Mouse (Mus musculus) ovary, postnatal 14 days (tissue): ENCODE results near the gene Slc18b1.

Source experiments
- DNase-seq: peaks from one replicate; pipeline ENCODE4 v3.0.0; 2022; ENCODE audit warnings: low spot score

The Slc18b1 gene

DNA sequence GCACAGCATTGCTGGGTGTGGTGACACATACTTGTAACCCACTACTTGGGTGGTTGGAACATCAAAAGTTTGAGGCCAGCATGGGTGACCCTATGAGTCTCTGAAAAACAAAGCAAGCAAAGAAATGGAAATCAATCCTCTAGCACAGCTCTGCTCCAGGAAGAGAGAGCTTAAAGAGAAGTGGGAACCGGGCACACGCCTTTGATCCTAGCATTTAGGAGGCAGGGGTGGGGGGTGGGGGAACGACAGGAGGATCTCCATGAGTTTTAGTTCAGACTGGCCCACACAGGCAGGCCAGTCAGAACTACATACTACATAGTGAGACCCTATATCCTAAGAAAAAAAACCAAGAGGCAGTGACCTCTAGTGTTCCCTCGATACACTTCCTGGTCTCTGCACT lies 9.4 kb downstream of the Slc18b1 start:
- DNase-seq, result no peak

DNA sequence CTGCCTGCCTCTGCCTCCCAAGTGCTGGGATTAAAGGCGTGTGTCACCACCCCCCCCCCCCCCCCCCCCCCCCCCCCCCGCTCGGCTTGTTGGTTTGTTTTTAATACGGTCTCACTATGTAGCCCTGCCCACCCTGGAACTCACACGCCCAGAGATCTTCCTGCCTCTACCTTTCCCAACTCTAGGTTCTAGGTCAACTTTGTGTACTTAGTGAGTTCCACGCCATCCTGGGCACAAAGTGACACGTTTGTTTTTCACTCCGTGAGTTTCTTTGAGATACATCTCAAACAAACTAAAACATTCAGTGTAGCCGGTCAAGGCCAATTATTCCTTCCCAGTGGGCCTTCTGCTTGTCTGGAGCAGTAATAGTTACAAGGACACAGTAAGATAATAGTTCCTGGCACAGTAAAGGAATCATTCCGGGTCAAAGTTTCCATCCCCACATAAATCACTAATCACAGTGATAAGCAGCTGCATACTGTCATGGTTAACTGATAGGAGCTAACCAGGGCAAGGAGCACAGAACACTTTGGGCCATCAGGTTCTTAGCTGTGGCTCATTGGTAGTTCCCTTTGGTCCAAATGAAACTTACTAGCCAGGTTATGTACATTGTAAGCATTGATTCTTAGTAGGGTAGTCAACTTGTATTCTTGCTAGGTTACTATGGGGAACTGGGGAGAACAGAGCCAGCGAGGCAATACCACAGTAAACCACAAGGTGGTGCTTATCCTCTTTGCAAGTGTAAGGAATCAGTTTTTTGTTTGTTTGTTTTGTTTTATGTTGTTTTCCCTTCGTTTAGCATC lies 15.1 kb downstream of the Slc18b1 start:
- peak; percentile 68 for DNase-seq

DNA sequence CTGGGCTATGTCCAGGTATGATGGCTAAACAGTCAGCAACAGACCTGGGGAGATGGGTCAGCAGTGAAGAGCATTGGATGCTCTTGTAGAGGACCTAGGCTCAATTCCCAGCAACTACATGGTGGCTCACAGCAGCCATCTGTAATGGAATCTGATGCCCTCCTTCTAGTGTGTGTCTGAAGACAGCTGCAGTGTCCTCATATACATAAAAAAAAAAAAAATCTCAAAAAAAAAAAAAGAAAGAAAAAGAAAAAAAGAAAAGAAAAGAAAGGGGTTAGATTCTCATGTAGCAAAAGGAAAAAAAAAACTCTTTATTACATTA lies 15.6 kb downstream of the Slc18b1 start:
- DNase-seq, result no peak

DNA sequence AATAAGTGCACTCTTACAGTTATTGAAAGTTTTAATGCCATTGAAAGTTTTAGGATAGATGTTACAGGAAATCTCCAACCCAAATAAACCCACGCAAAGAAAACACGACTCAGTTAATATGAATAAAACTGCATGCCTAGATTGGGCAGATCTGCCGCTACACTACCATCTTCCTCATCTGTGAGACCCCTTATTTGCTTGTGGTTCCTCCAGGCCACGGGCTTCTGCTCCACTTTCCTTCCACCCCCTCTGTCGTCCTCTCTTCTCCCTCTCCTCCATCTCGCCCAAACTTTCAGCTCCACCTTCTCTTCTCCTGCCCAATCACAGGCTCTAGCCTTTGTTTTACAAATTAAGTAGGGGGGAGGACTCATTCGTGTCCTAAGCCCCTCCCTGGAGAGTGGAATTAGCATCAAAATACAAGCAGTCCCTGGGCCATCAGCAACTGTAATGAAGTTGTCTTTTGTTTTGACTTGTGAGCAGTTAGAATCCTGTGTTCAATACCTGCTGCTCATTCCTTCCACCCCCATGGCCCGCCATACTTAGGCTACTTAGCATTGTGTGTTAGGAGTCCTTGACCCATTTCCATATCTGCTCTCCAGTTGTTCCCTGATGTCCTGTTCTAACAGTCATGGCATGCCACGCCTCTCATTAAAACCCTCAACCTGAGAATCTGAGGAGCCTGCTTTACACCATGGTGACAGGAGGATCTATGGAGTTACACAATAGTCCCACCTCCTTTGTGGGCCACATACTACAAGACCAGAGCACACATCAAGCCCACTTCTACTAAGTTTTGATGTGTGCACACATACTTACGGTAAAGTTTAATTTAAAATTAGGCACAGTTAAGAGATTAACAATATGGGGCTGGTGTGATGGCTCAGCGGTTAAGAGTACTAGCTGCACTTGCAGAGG lies 16.3 kb downstream of the Slc18b1 start:
- no peak for DNase-seq

DNA sequence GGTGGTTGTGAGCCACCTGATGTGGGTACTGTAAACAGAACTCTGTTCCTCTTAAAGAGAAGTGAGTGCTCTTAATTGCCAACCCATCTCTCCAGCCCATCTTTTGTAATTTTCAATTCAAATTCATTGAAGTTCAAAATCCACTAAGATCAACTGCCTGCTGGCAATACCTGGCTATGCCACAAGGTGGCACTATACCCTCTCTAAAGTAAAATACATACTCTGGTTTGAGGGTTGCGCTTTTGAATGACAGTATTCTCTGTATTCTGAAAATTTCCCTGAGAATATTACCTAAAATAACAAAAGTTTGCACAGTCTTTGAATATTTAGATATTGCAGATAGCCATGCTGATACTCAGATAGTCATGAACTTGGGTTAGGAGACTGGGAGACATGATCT lies 18.4 kb downstream of the Slc18b1 start:
- DNase-seq, result peak; percentile 71

DNA sequence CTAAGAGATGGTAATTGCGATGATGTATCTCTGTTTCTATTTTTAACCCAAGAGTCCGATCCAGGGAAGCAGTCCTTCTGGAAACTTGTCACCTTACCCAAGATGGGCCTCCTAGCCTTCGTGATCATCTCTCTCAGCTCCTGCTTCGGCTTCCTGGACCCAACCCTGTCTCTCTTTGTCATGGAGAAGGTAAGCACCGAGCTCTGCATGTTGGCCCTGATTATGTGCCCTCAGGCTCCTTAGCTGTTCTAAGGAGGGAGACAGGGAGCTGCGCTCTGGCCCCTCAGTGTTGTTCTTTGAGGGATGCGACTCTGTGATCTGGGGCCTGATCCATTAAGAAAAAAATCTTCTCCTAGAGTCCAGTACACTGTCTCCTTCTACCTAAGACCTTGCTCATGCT lies 19.5 kb downstream of the Slc18b1 start:
- DNase-seq, result no peak

DNA sequence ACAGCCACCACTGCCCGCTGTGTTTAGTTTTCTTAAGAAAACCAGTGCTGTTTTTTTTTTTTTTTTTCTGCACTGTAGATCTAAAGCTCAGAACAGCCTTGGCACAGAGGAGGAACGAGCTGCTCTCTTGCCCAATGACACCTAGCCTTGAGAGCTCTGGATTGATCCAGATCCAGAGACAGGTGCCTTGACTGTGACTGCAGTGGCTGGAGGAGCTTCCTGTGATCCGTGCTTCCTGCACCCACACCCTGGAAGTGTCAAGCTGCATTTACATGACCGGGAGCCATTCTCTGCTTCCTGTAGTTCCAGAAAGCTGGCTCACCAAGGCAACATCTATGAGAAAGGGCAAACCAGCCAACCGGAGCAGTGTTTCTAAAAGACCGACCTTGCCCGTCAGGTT lies 29.7 kb downstream of the Slc18b1 start:
- no peak for DNase-seq

DNA sequence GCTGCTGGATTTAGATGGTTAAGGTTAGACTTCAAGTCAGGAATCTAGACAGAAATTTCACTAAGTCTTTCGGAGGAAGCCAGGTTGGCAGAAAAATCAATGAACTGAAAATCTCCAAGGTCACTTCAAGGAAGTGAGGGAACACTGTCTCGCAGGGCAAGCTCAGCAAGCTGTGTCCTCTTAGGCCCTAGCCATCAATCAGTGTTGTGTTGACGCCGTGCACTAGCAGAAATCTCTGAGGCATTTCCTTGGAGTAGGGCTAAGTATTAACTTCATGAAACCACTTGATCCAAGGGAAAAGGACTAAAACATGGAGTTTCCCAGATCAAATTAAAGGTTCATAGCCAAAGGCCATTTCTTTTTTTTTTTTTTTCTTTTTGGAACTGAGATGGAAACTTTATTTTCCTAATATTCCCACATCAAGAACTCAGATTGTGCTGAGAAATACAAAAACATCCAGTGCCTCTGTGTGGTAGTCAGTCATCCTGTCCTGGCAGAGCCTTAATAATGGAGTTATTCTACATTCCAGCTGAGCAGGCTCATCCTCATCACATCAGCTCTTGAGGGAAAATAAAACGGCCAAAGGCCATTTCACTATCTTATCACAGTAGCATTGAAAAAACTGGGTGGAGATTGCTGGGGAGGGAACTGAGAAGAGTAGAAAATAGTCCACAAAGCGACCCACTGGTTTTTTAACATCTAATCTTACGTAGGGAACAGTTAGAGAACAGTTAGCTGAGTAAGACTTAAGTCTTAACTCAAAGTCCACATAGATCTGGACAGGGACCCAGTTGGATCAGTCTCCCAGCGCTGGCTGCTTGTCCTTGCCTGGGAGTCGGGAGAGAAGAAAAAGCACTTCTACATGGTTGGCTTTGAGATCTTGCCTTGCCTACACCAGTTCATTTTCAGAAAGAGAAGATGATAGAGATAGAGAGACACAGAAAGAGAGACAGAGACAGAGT lies 39.5 kb downstream of the Slc18b1 start:
- DNase-seq, result no peak

DNA sequence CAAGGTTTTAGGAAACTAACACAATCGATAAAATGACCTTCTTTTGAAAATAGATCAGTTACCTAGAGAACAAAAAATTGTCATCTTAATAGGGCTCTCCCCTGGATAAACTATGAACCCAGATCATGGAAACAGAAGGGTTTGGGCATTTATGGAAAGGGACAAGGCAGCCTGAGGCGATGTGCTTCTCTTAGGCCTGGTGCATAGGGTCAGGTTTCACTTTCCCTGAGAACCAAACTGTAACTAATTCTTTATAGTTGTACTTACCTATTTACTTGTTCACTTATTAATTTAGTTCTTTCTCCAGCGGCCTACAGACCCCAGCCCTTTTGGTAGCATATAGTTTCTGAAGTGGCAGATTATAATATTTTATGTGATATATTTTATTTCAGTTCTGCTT lies 40.3 kb downstream of the Slc18b1 start:
- no peak for DNase-seq

DNA sequence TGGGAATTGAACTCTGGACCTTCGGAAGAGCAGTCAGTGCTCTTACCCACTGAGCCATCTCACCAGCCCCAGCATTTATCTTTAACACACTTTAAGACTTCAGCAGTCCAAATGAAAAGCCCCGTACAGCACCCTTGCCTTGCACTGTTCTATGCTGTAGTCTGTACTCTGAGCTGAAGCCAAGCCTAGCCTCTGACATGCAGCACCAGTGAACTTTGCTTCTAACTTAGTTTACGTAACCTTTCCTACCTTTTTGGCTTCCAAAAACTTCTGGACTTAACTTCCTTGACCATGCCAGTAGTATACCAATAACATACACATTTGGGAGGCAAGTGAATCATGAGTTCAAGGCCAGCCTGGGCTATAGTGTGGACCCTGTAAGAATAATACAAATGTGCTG lies 42.1 kb downstream of the Slc18b1 start:
- DNase-seq, result no peak

DNA sequence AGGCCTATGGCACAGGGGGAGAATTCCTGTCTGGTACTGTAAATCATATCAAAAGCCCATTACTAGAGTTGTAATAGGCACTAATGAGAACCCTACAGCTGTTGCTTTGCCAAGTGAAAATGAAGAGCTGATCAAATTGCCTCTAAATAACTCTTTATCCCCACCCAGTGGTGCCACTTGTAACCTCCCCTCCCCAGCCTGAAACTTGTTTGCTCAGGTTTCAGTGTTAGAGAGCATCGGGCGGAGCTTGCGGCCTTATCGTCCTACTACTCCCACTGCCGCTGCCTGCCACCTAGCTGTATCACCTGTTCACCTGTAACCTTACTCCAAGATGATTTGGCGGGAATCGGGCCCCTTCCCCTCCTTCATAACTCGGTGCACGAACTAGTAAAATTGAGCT lies 42.6 kb downstream of the Slc18b1 start:
- no peak for DNase-seq

DNA sequence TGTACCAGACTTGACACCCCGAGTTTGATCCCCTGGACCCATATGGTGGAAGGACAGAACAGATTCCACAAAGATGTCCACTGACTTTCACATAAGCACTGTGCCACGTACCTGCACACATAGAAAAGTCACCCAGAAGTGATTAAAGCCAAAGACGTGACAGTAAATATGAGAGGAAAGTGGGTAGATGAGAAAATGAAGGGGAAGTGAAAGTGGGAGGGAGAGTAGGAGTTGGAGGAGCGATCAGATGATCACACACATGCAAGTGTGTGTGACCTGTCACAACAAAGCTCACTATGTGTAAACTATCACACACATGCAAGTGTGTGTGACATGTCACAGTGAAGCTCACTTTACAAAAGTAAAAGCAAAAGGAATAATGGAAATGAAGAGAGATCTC lies 43.7 kb downstream of the Slc18b1 start:
- no peak for DNase-seq

DNA sequence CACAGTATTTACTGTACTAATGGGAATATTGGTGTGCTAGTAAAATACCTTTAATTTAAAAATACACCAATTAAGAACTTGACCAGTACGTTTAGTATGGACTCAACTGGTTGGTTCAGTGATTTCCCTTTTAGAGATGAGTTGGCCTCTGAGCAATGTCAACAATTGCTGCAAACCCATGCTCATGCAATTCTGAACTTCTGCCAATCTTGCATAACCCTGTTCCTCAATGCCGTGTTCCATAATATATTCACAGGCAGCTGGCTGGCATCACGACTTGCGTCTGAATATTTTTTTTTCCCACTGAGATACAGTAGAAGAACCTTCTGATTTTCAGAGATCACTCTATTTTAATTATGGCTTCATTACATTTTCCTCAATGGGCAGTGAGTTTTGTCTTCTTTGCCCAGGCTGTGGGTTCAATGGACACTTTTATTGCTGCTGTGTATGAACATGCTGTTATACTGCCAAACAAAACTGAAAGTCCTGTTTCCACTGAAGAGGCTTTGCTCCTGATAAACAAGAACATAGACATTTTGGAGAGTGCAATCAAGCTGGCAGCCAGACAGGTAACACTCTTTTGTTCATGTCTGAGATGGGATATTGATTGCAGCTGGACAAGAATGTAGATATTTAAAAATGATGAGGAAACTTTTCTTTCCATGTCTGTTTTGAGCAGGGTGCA lies 54.6 kb downstream of the Slc18b1 start, which contains the start of gene Vnn3:
Vnn3 (plus strand) TSS at position 235 of the 685 bp plus-strand sequence.
- no peak for DNase-seq

DNA sequence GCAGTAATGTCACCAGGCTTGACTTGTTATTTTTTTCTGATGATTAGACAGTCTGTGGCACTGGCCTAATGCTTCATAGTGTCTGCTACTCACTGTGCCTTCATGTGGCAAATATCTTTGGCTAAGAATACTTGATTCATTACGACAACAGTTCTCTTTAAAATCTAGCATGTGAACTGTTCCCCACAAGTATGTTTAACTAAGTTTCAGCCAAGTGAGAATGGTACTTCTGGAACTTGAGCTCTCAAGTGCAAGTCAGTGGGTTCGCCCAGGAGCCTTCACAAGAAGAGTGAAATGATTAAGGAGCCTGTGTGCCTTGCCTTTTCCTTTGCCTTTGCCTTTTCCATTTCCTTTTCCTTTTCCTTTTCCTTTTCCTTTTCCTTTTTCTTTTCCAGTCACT lies 55.3 kb downstream of the Slc18b1 start:
- no peak for DNase-seq

DNA sequence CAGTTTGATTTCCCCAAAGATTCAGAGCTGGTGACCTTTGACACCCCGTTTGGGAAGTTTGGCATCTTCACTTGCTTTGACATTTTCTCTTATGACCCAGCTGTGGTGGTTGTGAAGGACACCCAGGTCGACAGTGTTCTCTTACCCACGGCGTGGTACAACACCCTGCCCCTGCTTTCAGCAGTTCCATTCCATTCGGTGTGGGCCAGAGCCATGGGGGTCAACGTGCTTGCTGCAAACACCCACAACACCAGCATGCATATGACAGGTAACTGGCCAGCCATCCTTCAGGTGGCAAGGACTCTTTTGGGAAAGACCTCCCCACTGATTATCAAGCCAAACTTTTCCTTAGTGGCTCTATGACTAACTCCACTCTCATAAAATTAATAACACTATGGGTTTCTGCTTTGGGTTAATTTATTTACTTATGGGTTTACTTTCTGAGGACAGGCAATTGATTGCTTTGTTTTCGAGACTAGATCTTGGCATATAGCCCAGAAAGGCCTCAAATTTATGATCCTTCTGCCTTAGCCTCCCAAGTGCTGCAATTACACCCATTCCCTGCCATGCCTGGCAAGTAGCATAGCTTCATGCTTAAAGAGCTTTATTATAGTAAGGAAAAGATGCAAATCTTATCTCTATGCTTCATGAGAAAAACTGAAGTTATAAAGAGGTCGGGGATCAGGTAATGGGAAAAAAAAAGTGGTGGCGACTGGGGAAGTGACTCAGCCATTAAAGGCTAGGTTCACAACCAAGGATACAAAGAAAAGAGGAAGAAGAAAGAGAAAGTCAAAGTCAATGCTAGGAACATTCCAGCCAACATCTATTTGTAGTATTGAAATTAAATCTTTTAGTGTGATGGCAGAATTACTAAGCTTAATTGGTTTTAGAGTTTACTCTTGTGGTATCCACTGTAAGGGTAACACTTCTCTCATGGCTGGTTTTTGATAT lies 67.9 kb downstream of the Slc18b1 start:
- DNase-seq, result no peak
